Mouse (Mus musculus): ENCODE results near the gene Snx30.

Gene Snx30

DNA sequence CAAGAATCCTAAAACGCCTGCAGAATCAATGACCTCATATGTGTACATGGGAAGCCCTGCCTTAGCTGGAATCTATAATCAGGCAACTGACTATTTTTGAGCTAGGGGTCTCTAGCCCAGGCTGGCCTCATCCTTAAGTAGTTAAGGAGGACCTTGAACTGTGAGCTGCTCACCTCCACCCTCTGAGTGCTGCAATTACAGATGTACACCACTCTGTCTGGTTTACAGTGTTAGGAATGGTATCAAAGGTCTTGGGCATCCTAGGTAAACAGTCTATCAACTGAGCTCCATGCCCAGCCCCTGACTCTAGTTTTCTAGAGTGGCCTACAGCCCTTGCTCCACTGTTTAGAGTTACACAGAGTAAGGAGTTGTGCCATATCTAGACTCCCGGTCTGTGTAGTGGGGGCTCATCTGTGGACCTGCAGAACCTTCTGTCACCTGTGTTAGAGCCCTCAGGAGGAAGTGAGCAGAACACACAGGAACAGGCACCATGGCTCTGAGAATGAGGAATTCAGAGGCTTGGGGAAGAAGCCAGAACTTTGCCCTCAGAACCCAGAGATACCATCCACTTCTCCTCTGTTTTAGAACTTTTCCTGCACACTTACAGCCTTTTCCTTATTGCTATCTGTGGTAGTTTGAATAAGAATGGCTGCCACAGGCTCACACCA lies 9.7 kb upstream of the Snx30 start:
- no peak for DNase-seq

DNA sequence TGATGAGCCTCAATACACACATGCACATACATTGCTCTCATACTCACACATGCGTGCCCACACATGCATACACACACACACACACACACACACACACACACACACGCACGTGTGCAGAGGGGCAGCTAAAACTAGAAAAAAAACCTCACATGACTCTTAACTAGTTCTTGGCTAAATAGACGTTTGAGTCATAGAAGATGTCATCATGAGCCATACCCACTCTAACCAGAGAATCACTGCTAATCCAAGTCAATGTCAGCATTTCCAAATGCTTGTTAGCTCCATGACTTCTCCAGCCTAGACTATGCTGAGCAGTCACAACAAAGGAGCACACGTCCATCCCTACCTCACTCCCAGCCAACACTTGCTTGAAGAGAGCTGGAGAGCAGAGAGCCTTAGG lies 5.5 kb upstream of the Snx30 start:
- DNase-seq, result no peak

DNA sequence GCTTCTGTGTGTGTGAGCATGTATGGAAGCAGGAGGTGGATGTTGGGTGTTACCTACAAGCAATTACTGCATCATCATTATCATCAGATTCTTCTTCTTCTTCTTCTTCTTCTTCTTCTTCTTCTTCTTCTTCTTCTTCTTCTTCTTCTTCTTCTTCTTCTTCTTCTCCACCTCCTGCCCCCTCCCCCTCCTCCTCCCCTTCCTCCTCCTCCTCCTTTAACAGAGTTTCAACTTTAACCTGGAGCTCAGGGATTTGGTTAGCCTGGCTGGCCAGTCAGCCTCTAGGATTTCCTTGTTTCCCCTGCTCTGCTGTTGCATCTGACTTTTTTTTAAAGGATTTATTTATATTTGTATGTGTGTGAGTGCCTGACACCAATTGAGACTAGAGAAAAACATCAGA lies 4.2 kb upstream of the Snx30 start, which contains the start of gene Inip:
Inip (minus strand) TSS at position 101 of the 400 bp plus-strand sequence.
- no peak for DNase-seq

DNA sequence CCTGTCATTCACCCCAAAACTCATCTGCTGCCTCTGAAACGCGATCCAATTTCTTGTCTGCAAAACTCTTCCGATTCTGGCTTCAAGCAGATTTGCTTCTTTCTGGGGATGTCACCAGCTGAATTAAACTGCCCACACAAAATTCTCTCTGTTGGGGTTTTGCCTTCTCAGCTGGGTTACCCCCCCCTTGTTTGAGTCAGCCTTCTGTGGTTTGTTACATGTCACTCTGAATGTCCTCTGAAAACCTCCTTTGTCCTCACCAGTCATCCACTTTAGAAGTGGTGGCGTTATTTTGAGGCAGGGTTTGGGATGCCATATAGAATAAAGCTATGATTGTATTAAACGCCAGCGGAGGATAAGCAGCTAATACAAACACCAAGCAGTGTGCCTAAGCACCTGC lies 3.5 kb upstream of the Snx30 start:
- DNase-seq, result no peak

DNA sequence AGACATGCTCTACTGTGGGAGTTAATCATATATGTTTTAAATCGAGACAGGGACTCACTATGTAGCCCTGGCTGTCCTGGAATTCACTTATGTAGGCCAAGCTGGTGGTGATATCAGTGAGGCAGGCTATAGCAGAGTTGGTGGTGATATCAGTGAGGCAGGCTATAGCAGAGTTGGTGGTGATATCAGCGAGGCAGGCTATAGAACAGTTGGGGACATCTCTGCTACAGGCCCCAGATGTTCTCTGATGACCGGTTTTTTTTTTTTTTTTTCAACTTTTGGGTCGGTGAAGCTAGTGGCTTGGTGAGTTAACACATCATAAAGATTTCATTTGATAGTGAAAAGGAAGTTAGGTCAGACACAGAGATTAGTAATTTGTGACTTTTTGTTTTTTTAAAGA lies 2.8 kb upstream of the Snx30 start:
- no peak for DNase-seq

DNA sequence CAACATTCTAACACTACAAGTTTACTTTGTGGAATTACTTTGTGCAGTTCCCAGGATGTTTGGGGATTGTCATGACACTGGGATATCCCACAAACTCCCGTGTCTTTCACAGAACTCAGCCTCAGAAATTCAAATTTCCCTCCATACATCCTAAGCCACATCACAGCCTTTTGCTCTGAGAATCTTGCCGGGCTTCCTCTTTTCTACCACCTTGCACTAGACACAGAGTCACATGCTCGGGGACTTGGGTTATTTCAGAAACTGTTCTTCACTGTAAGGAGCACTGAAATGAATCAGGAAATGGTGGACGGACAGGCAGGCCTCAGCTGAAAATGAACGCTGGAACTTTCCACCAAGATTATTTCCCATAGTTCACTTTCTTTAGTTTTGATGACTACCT lies 2.3 kb upstream of the Snx30 start:
- DNase-seq, result no peak

DNA sequence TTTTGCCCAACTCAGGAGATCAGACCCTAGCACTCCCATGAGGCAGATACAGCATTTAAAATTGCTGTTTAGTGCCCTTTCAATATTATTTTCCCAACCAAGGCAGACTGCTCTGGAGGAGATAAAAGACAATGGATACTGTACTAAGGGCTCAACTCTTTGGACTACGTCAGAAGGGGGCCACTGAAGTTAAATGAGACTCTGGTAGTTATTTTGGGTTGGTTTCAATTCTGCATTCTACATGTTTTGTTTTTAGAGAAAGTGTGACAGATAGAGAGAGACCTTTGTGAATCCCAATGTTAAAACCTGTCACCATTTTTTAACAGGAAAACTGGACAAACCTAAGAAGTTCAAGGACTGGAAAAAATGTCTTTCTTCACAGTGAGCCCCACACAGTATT lies 886 bp upstream of the Snx30 start:
- no peak for DNase-seq

DNA sequence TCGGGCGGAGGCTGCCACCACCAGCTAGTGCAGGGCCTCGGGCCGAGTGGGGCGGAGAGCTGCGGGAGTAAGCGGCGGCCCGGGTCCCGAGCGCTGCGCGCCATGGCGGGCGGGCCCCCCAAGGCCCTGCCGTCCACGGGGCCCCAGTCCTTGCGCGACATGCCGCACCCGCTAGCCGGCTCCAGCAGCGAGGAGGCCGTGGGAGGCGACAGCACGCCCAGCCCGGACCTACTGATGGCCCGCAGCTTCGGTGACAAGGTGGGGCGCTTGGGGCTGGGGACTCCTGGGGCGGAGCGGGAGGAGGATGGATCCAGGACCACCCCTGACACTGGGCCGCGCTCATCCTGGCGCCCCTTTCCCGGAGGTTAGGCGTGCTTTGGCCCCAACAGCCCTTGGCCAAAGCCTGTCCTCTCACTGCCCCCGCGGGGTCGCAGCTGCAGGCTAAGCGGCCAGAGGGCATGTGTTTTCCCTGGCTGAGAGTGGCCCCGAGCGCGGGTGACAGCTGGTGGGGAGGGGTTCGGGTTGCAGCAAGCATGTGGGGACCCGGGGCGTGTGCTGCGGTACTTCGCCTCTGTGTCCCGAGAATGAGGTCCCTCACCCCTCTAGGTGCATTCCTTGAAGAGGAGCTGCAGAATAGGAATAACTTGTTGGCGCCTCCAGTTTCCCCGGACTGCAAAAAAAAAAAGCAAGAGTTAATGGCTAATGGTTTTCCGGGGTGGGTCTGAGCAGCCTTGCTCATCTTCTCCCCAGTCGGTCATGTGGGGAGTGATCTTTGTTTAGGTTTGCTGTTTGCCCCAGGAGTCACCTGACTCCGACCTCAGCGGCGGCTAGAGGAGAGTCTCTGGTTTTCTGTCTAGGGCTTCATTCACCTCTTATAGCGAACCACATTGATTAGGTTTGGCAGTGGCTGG lies 583 bp downstream of the Snx30 start:
- DNase-seq, result no peak

DNA sequence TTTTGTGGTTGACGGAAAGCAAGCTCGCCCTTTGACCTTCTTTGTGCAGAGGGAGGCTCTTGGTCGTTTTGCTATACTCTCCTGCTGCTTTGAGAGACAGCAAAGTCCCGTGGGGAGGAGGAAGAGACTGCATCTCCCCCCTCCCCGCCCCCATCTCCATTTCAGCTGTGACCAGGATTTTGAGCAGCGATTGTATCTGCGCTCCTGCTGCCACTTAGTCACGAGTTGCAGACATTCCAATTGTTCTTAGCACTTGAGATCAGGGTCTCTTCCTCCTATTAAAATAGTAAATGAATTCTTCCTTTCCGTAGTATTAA lies 1.2 kb downstream of the Snx30 start:
- no peak for DNase-seq

DNA sequence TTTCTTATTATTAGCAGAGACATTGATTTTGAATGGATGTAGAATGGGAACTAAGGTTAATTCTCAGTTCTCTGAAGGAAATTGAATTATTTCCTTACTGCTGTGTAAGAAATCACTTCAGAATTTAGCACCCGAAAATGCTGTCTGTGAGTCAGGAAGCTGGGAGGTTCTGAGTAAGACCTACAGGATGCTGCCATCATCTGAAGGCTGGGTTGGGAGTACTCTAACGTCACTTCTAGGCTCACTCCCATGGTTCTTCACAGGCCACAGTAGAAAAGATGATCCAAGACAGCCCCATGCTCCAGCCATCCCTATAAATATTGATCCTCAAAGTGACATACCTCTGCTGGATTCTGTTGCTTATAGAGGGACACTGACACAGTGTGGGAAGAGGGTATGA lies 1.9 kb downstream of the Snx30 start:
- no peak for DNase-seq

DNA sequence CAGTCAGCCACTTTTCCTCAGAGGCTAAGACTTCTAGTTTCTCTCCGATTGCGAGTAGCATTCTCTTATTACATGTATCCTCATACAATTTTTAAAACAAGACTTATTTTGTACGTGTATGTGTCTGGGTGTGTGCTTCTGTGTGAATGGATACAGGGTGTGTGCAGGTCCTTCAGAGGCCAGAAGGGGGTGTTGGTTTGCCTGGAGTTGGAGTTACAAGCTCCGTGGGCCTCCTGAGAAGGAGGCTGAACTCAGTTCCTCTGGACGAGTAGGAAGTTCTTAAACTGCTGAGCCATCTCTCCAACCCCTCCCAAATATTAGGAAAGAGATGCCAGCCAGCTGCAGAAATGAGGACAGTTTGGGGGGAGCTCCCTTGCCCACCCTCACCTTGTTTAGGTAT lies 2.8 kb downstream of the Snx30 start:
- DNase-seq, result no peak

DNA sequence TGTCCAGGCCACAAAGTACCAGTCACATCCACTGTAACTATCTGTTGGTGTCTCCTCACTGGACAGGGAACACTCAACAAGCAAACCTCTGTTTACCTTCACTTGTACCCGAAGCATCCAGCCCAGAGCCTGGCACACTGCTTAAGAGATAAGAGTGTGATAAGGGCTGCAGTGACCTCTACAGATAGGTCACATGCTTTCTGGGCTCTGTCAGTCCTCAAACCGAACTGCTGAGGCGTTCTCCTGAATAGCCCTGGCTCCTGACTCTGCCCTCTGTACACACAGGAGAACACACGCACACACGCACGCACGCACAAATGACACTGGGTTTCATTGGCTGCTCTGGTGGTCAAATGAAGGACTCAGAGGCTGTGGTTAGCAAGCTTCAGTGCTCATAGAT lies 8.5 kb downstream of the Snx30 start:
- DNase-seq, result no peak

DNA sequence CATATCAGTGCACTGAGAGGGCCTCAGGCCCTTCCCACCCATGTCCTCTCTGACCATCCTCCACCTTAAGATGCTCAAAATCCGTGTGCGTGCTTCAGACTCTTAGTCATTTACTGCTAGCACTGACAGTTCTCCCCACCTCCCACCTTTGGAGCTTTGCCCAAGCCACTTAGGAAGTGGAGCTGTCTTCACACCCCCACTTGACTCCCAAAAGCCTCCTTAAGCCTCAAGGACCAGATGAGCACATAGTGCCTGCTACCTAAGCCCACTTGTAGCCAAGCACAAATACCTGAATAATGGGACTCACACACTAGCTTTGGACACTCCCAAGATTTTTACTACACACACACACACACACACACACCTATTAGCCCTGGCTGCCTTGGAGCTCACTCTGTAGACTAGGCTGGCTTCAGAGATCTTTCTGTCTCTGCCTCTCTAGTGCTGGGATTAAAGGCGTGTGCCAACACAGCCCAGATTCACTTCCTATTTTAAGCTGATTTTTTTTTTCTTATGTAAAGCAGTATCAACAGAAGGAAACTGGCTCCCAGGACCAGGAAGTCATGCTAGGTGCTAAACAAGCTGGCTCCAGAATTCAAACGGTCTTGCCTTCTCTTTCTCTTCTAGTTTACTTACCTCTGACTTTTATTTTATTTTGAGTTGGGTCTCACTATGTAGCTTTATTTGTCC lies 9.6 kb downstream of the Snx30 start:
- DNase-seq, result peak; percentile 63

DNA sequence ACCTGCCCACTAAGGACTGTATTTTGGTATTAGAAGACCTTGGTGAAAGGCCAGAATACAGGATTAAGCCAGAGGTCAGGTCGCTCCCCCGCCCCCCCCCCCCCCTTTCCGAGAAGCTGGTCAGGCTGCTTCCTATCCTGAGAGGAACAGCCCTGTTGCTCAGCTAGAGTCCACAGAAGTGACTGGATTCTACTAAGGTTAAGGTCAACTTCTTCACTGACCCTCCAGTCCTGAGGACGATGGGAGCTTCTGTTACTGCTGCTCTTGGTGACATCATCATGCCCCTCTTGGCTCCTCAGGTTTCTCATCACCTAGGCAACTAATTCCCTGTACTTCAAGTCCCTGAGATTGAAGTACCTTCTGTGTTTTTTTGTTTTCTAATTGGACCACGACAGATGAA lies 10.4 kb downstream of the Snx30 start:
- DNase-seq, result no peak

DNA sequence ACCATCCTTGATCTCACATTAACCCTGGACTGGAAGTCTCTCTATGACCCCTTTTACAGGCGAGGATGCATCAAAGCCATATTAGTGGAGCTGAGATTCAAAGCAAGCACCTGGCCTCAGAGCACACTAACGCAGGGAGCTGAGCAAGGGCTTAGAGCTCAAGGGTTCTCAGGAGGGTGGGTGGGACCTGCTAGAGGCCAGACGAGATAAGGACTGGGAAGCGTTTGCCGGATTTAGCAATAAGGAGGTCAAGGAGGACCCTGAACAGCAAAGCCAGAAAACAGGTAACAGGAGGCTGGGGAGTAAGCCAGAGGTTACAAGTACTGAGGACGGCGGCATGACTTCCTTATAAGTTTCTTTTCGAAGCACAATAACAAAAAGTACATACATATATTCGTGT lies 10.8 kb downstream of the Snx30 start:
- DNase-seq, result no peak

DNA sequence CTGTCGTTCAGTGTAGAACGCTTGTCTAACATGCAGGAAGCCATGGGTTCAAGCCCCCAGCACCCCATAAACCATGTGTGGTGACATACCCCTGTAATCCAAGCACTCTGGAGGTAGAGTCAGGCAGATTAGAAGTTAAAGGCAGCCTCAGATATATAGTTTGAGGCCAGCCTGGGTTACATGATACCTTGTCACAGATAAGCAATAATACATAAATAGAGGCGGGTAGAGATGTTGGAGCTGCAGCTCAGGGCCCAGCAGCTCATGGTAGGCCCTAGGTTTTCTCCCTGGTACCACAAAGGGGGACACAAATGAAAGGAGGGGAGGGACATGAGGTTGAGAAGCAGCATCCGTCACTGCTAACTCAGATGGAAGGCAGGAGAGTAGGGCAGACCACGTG lies 12.2 kb downstream of the Snx30 start:
- DNase-seq, result no peak

DNA sequence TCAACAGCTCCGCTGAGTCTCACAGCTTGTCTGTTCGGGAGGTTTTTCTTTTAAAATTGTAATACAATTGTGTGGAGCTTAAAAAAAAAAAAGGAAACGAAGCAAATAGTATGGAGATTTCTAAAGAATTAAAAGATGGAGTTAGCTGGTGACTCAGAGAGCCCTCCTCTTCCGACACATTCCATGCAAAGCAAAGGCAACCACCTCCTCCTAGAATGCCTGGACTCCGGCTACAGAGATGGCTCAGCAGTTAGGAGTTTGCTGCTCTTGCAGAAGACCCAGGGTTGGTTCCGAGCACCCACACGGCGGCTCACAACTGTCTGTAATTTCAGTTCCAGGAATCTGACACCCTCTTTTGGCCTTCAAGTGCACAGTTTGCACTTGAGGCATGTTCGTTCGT lies 12.9 kb downstream of the Snx30 start:
- DNase-seq, result peak; percentile 56

DNA sequence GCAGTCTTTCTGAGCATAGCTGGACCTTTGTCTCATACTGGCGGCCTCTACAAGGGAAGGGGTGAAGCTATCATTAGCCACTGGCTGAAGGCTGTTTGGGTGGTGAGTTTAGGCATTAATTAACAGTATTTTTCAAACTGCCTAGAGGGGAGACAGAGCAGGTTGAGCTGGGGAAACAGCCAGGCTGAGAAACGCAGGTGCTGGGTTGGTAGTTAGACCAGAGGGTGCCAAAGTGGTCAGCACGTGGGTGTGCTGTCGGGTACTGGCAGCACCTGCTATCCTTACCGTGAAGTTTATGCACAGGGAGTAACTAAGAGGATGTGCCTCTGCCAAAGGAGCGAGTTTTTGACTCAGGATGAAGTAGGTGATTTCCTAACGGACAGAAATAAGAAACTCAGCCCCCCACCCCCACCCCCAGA lies 13.4 kb downstream of the Snx30 start:
- no peak for DNase-seq

DNA sequence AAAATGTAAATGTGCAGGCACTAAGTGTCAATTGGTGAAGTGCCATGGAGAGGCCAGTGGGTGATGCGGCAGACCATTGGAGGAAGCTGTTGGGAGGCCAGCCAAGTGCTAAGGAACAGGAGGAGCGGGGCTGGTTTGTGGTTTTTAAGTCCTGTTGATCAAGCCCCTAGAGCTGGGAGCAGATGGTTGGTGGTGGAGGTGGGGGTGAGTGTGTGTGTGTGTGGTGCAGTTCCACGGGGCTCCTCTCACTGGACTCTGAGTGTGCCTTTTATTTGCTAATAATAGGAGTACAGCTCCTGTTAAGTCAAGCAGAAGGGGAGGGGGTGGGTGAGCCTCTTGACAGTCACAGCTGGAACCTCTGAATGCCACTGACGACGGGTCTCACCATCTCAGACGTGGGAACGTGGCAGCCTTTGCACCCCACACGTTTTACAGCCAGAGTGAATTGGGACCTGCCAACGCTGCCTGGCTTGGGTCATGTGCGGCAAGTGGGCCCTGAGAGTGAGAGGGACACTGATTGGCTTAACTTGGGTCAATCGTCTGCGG lies 13.9 kb downstream of the Snx30 start:
- no peak for DNase-seq

DNA sequence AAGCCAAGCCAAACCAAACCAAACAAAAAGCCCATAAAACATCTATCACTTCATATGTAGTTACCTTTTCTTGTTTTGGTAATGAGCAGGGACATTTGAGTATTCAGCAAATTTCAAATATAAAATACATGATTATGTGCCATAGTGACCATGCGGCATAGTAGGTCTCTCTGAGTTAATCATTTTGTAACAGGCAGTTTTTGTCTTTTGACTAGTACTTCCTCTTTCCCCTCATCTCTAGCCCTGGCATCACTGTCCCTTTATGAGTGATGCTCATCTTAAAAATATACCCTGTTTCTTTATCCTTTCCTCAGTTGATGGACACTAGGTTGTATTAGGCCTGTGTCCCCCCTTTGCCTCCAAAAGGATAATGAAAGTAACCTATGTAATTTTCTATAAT lies 15.9 kb downstream of the Snx30 start:
- no peak for DNase-seq

DNA sequence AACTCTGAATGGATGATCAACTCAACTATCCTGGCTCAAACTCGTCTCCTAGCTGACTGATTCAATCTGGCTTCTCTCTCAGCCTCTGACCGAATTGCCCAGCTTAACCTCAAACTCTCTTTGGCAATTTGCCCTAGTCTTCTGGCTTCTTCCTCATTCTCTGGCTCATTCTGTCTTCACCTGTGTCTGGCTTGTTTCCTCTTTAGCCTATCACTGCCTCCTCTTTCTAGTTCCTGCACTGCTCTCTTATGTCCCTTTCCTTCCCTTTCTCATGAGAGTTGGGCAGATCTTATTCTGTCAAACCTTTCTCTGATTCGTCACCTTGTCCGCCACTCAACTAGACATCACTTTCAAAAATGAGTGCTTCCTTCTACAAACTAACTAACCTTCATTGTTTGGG lies 16.5 kb downstream of the Snx30 start:
- no peak for DNase-seq

DNA sequence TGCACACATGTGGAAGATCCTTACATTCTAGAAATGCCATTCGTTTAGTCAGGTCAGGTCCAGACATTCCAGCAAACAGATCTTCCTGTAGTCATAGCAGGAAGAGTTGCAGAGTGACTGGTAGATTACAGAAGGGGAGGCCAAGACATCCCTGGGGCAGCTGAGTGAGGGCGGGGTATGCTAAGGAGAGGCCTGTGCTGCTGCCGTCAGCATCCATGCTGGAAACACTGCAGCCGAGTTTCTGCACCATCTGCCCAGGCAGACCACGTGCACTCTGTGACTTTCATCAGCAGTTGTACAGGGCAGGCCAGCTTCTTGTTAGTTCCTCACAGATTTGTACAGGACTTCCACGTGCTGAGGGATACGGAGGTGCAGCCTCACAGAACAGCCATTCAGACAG lies 17.8 kb downstream of the Snx30 start:
- peak; percentile 80 for DNase-seq

DNA sequence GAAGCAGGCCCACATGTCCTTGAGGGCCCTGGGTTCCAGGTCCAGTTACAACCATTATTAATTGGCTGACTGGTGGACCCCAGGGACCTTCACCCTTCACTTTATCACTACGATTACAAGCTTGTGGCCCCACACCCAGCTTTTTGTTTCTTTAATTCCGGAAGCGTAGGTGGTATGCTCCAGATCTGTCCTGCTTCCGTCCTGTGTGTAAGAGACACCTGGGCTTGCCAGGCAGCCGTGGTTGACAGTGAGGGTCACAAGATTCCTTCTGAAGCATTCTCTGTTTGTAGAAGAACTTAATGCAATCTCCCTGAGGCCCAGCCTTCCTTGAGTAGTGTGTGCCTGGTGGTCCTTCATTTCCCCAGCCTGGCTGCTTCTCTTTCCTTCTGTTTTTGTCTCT lies 19.2 kb downstream of the Snx30 start:
- no peak for DNase-seq

DNA sequence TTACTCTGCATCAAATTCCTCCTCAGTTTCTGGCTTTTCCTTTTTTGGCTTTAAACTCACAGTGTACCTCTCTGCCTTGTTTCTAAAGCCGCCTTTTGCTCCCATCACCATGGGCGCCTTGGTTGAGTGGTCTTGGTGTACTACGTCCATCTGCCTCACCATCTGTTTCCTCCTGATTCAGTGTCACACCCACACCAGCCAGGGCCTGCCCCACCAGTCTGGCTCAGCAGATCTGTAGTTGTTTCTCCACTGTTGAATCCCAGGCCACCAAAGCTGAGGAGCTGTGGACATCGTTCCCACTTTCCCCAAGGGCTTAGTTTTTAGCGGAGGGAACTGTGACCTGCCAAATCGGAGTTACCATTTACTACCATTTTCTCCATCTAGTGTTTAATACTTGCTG lies 20.0 kb downstream of the Snx30 start:
- peak; percentile 70 for DNase-seq
